Mouse (Mus musculus): ENCODE data around the gene Tbx4. TPM values are rescaled to one million over a fixed set of nuclear protein-coding genes. Genes with fewer than 3 reads are reported as not detected.

The Tbx4 gene
- polyA plus RNA-seq, 1 experiment from 2014 or later, result 0.25 TPM

DNA sequence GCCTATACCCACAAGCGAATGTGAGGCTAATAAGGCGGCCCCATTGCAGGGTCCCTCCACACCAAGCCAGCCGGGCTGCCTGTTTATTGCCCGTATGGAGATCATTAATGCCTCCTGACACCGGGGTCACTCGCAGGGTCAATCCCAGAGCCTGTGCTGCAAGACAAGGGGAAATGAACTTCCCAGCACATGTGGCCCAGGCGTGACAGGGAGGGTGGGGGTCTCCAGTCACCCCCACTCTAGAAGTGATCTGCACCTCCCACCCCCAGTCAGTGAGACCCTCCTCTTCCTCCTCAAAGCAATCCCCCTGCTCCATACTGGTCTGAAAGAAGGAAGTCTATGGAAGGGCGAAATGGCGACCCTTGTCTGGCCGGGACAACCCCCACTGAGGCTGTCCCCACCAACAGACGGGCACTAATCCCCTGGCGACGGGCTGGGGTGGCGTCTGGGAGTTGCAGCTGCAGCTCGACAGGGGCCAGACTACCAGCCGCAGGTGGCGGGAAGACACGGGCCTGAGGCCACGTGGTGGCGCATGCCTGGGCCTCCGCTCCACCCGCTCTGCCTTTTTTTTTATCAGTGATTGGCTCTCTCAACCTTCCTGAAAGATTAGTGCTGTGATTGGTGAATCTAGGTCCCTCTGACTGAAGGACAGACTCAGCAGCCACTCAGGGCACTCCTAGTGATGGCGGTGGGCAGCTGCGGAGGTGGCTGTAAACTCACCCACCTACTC is 10.0 kb upstream of the Tbx4 start:
- no peak overlapping the region for H3K4me3 ChIP-seq
- peaks cover 25% of the 10 kb centered on the region for H3K27me3 ChIP-seq
- no peaks in the 10 kb centered on the region for H3K9me3 ChIP-seq
- peak overlapping the region; percentile 22; the same call in 1 of the 2 replicates for H3K4me2 ChIP-seq
- WGBS, result 52% methylated on average over 24 of the region's 24 CpGs
- no peak for ATAC-seq (ENCODE audit: low read depth)
- H3K27ac ChIP-seq (replicated peaks), result no peak overlapping the region
- H3K36me3 ChIP-seq, result no peaks in the 10 kb centered on the region
- no peaks in the 10 kb centered on the region for H3K4me1 ChIP-seq (replicated peaks)
- H3K9ac ChIP-seq, result no peak overlapping the region

DNA sequence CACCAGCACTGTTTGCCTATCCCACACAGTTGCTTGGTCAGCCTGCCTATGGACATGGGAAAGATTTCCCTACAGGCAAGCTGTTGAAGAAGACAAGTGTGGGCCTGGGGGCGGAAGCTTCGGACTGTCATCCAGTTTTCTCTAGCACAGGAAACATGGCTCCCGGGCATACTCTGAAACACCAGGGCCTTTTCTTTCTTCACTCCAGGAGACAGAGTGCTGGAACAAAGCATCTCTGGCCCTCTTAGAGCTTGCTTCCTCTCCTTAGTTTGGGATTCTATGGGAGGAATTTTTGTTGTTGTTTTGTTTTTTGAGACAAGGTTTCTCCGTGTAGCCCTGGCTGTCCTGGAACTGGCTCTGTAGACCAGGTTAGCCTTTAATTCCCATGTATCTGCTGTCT is 1.7 kb upstream of the Tbx4 start:
- H3K27ac ChIP-seq (replicated peaks), result no peak overlapping the region
- no peaks in the 10 kb centered on the region for H3K9me3 ChIP-seq
- no peaks in the 10 kb centered on the region for H3K36me3 ChIP-seq
- peaks cover 88% of the 10 kb centered on the region for H3K27me3 ChIP-seq
- H3K9ac ChIP-seq, result no peak overlapping the region
- 44% methylated on average over 4 of the region's 4 CpGs for WGBS
- H3K4me3 ChIP-seq, result no peak overlapping the region
- ATAC-seq (ENCODE audit: low read depth), result no peak
- H3K4me1 ChIP-seq (replicated peaks), result peaks cover 12% of the 10 kb centered on the region
- no peak overlapping the region for H3K4me2 ChIP-seq

DNA sequence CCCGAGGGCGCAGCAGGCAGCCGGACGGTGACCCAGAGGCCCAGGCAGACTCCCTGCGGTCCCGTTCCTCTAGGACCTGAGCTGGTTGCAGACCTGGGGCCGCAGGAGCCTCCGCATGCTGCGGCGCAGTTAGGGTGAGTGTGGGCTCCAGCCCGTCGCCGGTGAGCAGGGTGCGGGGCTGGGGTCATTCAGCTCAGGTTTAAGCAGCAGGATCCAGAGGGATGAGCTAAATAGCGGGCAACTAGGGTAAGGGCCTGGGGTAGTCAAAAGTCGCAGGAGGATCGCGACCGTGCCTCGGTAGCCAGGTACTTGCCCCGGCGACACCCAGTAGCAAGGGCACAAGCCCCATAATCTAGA is 185 bp downstream of the Tbx4 start:
- H3K27me3 ChIP-seq, result peaks cover 98% of the 10 kb centered on the region
- H3K9ac ChIP-seq, result no peak overlapping the region
- no peak for ATAC-seq (ENCODE audit: low read depth)
- H3K9me3 ChIP-seq, result no peaks in the 10 kb centered on the region
- H3K4me3 ChIP-seq, result no peak overlapping the region
- WGBS, result 1% methylated on average over 22 of the region's 22 CpGs
- H3K4me1 ChIP-seq (replicated peaks), result peaks cover 16% of the 10 kb centered on the region
- no peaks in the 10 kb centered on the region for H3K36me3 ChIP-seq
- H3K27ac ChIP-seq (replicated peaks), result no peak overlapping the region
- no peak overlapping the region for H3K4me2 ChIP-seq

DNA sequence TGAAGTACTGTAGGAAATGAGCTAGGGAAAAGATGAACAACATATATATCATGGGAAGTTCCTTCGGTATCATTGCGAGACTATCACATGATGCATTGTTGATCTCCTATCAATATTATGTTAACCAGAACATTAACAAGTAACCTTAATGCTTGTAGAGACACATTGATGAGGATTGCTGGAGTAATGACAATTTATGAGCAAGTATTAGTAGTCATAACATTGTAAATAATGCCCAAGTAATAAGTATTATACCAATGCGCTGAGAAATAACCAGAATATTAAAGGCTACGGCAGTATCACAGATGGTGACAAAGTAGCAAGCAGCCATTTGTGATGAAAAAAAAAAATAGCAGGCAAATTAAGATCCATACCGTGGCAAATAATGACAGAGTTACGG is 1.1 kb downstream of the Tbx4 start:
- 18% methylated on average over 6 of the region's 6 CpGs for WGBS
- H3K4me3 ChIP-seq, result no peak overlapping the region
- H3K4me1 ChIP-seq (replicated peaks), result peaks cover 16% of the 10 kb centered on the region
- H3K9me3 ChIP-seq, result no peaks in the 10 kb centered on the region
- no peak overlapping the region for H3K27ac ChIP-seq (replicated peaks)
- H3K27me3 ChIP-seq, result peaks cover 98% of the 10 kb centered on the region
- no peak for ATAC-seq (ENCODE audit: low read depth)
- H3K9ac ChIP-seq, result no peak overlapping the region
- no peaks in the 10 kb centered on the region for H3K36me3 ChIP-seq
- no peak overlapping the region for H3K4me2 ChIP-seq

DNA sequence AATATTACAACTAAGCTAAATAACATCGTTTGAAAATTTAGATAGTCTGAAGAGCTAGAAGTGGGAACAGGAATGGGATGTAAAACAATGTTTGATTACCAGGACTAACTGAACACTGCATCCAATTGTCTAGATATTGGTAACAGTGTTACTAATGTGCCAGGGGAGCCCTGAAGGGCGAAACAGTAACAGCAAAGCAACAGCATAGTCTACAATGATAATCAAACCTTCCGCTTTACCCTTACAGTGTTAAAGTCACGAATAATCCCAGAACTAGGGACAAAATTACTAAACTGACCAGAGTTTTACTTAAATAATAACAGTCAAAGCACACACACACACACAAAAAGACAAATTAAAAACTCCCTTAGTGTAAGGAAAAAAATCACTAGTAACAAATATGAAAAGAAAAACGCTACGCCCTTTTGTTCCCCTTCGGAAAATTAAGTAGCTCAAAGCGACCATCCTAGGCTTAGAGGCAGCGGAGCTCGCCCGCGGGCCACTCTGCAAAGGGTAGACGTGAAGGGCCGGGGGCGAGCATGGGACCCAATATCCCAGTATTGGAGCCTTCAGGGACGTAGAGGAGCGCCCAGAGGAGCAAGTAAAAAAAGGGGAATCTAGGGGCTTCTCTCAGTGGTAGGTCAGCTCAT is 1.7 kb downstream of the Tbx4 start:
- no peak for ATAC-seq (ENCODE audit: low read depth)
- H3K4me1 ChIP-seq (replicated peaks), result peaks cover 16% of the 10 kb centered on the region
- H3K9ac ChIP-seq, result no peak overlapping the region
- peaks cover 98% of the 10 kb centered on the region for H3K27me3 ChIP-seq
- H3K4me3 ChIP-seq, result no peak overlapping the region
- no peak overlapping the region for H3K4me2 ChIP-seq
- no peaks in the 10 kb centered on the region for H3K36me3 ChIP-seq
- WGBS, result under 1% methylated on average over 17 of the region's 17 CpGs
- H3K9me3 ChIP-seq, result no peaks in the 10 kb centered on the region
- H3K27ac ChIP-seq (replicated peaks), result no peak overlapping the region

DNA sequence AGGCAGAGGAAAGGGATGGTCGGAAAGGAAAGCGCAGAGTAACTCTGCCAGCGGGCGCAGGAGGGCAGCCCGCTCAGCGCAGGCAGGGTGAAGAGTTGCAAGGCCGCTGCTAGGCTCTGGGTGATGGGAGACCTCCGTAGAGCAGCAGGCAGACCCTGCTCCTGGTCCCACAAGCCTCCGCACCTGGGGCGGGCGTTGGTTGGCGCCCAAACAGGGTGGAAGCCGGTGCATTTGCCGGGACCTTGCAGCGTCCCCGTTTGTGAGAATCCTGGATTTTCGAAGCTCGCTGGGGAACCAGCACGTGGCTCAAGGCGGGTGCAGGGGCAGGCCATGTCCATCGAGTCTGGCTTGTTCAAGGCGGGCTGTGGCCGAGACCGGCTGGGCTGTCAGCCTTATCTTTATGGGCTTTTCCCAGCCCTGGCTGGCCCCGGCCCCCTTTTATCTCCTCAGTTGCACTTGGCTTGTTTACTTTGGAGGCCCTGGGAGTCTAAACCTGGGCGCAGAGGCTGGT is 2.3 kb downstream of the Tbx4 start:
- no peak overlapping the region for H3K4me3 ChIP-seq
- under 1% methylated on average over 26 of the region's 26 CpGs for WGBS

DNA sequence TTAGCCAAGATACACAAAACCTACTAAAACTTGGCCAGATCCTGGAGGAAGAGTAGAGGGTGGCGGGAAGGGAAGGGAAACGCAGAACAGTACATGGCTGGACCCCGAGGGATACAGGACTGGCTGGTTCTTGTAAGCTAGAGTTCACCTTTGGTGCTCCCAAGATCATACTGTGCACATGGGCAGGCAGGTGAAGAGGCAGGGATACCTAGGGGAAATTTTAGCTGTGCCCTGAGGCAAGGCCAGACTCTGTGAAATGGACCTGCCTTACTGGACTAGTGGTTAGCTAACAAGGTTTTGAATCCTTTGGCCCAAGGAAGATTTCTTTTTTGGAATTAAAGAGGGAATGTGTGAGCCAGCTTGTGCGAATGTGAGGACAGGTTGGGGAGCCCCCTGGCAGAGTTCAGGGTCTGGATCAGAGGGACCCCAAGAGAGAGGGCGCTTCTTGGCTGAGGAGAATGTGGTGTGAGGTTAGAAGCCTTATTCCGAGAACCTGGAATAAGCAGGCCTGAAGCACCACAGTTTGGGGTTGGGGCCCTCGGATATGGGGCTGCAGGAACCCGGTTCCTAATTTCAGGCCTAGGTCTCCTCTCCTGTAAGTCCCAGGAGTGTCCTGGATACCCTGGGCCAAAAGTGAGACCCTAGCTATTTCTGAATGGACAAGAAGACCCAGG is 3.0 kb downstream of the Tbx4 start:
- no peaks in the 10 kb centered on the region for H3K36me3 ChIP-seq
- 14% methylated on average over 8 of the region's 8 CpGs for WGBS

More for the DNA sequence above, 2.3 kb downstream of the Tbx4 start:
- no peak for ATAC-seq (ENCODE audit: low read depth)
- peaks cover 98% of the 10 kb centered on the region for H3K27me3 ChIP-seq
- H3K9ac ChIP-seq, result no peak overlapping the region
- H3K9me3 ChIP-seq, result no peaks in the 10 kb centered on the region
- no peak overlapping the region for H3K27ac ChIP-seq (replicated peaks)
- H3K4me2 ChIP-seq, result no peak overlapping the region
- peaks cover 16% of the 10 kb centered on the region for H3K4me1 ChIP-seq (replicated peaks)
- no peaks in the 10 kb centered on the region for H3K36me3 ChIP-seq

DNA sequence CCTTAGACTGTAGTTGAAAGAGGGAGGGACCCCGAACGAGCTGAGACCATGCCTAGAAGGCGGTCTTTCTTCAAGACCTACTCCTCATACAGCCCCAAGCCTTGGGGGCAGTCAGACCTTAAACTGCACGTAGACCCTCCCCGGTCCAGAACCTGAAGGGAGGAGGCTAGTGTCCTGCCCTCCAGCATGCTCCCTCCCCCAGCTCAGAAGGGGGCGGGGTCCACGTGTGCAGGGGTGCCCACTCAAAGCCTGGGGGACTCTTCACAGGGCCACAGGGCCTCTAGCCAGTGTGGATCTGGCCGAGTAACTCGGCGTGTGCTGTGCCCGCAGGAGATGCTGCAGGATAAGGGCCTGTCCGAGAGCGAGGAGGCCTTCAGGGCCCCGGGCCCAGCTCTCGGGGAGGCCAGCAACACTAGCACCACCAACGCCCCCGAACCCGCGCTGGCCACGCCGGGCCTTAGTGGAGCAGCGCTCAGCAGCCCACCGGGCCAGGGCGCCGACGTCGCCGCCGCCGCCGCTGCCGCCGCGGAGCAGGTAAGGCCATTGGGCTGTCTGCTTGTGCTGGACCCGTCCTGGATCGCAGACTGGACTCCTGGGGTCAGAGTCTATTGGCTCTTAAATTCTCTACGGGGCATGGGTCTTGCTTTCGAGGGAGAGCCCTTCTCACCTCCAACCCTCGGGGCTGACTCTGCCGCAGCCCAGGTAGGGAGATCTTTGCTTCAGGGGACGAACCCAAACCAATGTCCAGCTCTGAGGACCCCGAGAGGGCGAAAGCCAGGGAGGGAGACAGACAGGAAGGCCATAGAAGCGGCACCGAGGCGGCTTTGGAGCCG is 3.7 kb downstream of the Tbx4 start:
- H3K9ac ChIP-seq, result no peak overlapping the region
- H3K4me2 ChIP-seq, result no peak overlapping the region
- no peaks in the 10 kb centered on the region for H3K9me3 ChIP-seq
- WGBS, result 2% methylated on average over 47 of the region's 47 CpGs
- H3K36me3 ChIP-seq, result no peaks in the 10 kb centered on the region
- H3K27me3 ChIP-seq, result peaks cover 98% of the 10 kb centered on the region
- ATAC-seq (ENCODE audit: low read depth), result no peak
- no peak overlapping the region for H3K27ac ChIP-seq (replicated peaks)
- no peak overlapping the region for H3K4me3 ChIP-seq
- peaks cover 21% of the 10 kb centered on the region for H3K4me1 ChIP-seq (replicated peaks)

More for the DNA sequence above, 3.0 kb downstream of the Tbx4 start:
- H3K4me3 ChIP-seq, result no peak overlapping the region
- no peak for ATAC-seq (ENCODE audit: low read depth)
- no peak overlapping the region for H3K9ac ChIP-seq
- H3K27me3 ChIP-seq, result peaks cover 98% of the 10 kb centered on the region
- H3K4me2 ChIP-seq, result no peak overlapping the region
- peaks cover 16% of the 10 kb centered on the region for H3K4me1 ChIP-seq (replicated peaks)
- no peaks in the 10 kb centered on the region for H3K9me3 ChIP-seq
- H3K27ac ChIP-seq (replicated peaks), result no peak overlapping the region

DNA sequence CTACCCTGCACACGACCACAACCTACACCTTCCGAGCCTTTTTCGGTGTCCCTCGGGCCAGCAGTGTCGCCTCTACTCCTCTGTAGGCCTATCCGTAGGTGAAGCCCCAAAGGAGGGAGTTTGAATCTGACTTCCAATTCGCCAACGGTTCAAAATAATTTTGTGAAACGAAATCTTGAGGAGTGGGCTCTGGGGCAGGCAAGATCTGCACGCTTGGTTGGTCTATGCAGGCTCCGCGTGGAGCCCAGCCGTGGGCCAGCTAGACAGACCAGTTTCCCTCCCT is 4.3 kb downstream of the Tbx4 start:
- Histone ChIP-seq H3K9me3 (no peaks in the 10 kb centered on the region), H3K27me3 (peaks cover 98% of the 10 kb centered on the region), H3K4me2 (no peak overlapping the region), H3K36me3 (no peaks in the 10 kb centered on the region), H3K9ac (no peak overlapping the region), H3K4me1 (replicated peaks) (peaks cover 25% of the 10 kb centered on the region), H3K4me3 (no peak overlapping the region), H3K27ac (replicated peaks) (no peak overlapping the region)
- no peak for ATAC-seq (ENCODE audit: low read depth)
- WGBS, result 3% methylated on average over 13 of the region's 13 CpGs

DNA sequence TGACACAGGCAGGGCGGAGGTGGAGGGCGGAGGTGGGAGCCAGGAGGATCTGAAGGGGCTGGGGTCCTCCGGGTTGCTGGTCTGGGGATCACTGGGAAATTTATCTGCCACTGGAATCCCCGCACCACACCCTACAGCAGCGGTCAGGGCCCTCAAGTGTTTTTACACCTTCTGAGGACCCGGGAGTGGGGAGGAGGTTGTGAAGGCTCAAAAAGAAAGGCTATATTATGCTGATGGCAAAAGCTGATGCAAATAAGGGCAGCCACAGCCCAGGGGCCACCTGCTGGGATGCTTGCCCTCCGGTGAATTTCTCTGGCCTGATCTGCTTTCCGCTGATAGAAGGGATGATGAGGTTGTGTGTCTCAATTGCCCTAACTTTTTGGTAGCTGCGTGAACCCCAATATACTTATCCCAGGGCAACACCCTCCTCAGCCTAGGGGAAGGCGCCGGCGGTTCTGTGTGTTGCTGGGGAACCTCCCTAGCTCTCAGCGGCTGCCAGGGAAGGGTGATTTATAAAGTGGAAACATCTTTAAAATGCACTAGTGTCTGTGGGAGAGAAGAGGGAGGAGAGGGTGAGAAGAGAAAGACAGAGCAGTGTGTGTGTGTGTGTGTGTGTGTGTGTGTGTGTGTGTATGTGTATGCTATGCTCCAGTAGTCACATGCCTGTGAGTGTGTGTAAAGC is 4.9 kb downstream of the Tbx4 start:
- Histone ChIP-seq H3K4me1 (replicated peaks) (peaks cover 23% of the 10 kb centered on the region), H3K36me3 (no peaks in the 10 kb centered on the region), H3K9ac (no peak overlapping the region), H3K27ac (replicated peaks) (no peak overlapping the region), H3K9me3 (no peaks in the 10 kb centered on the region), H3K4me2 (no peak overlapping the region), H3K27me3 (peaks cover 98% of the 10 kb centered on the region), H3K4me3 (no peak overlapping the region)
- no peak for ATAC-seq (ENCODE audit: low read depth)
- under 1% methylated on average over 13 of the region's 13 CpGs for WGBS

DNA sequence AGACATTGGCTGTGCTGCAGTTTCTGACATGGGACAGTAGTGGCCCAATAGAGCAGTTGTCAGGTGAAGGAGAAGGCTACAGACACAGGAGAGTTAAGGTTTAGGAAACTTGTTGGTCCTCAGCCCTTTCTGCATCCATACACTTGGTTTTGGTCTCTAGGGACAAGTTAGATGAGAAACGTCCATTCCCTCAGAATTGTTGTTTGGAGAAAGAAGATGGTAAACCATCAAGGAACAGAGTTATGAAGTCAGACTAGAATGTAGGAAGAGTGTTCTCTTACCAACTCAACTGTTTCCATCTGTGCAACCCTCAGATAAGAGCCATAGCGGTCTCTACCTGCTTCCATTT is 5.4 kb downstream of the Tbx4 start:
- Histone ChIP-seq H3K9me3 (no peaks in the 10 kb centered on the region), H3K27me3 (peaks cover 98% of the 10 kb centered on the region), H3K4me1 (replicated peaks) (peaks cover 18% of the 10 kb centered on the region), H3K4me3 (no peak overlapping the region), H3K36me3 (no peaks in the 10 kb centered on the region), H3K27ac (replicated peaks) (no peak overlapping the region), H3K4me2 (no peak overlapping the region), H3K9ac (no peak overlapping the region)
- 0% methylated on average over 2 of the region's 2 CpGs for WGBS
- ATAC-seq (ENCODE audit: low read depth), result no peak
